In genomic region chr2:73263794-73264610, GRCm38 (mm10) we compare ENCODE assay signal across 7 mouse cellular contexts. TPM values are rescaled to one million over a fixed set of nuclear protein-coding genes. Genes with fewer than 3 reads are reported as not detected.
DNase-seq lines count a peak whose midpoint lies in the region; ATAC-seq lines count a peak whose summit lies in the region.

No protein-coding gene starts in this region.

- DNase-seq in ES-CJ7 (ENCODE audit: low read depth, low spot score) = peak; percentile 71
- DNase-seq in heart, postnatal 4 days = peak; percentile 46
- DNase-seq in mesoderm, embryonic 11.5 days (ENCODE audit: low read depth, low spot score) = peak; percentile 55
- no peak for DNase-seq in thymus, postnatal 36 days
- DNase-seq in thymus, postnatal 14 days = no peak
- no peak for DNase-seq in cerebellum, adult 8-10 months

- ATAC-seq in common myeloid progenitor, adult 5-6 weeks (replicated peaks; ENCODE audit: low read depth, poor library complexity, severe bottlenecking) = 0 out of 2 replicates have a peak, but pooled peaks have one; percentile 30

RNA-seq across cellular contexts. Expression of gene Sp9, which starts 7.7 kb away (rescaled TPM):
- total RNA-seq in common myeloid progenitor, adult 5-6 weeks (2017) = 0.37 TPM in 1 of 2 replicates, not detected in the other
- not detected for total RNA-seq in heart, postnatal 4 days (2021)

RNA-seq across cellular contexts. Expression of gene Ola1, which starts 45.3 kb away (rescaled TPM):
- 117 and 127 TPM in 2 replicates for total RNA-seq in common myeloid progenitor, adult 5-6 weeks (2017)
- 10 to 100 TPM; 67.3 to 68.2 TPM for total RNA-seq in heart, postnatal 4 days (2021)

RNA-seq across cellular contexts. Expression of gene Scrn3, which starts 48.4 kb away (rescaled TPM):
- total RNA-seq in common myeloid progenitor, adult 5-6 weeks (2017) = 22.2 and 25.1 TPM in 2 replicates
- 10 to 100 TPM; 11.2 to 16.6 TPM for total RNA-seq in heart, postnatal 4 days (2021)

RNA-seq across cellular contexts. Expression of gene Cir1, which starts 48.5 kb away (rescaled TPM):
- 24.6 and 30.6 TPM in 2 replicates for total RNA-seq in common myeloid progenitor, adult 5-6 weeks (2017)
- 10 to 100 TPM; 10.8 to 11.1 TPM for total RNA-seq in heart, postnatal 4 days (2021)

Comparison
In these comparisons a context has a peak if more than half of its experiments do, and no peak if none do; other contexts are left out.
1. DNase-seq: peak in ES-CJ7 (single experiment), heart, postnatal 4 days (single experiment) and mesoderm, embryonic 11.5 days (single experiment); none in thymus, postnatal 36 days (0 of 2), thymus, postnatal 14 days (single experiment) and cerebellum, adult 8-10 months (single experiment).